Mouse (Mus musculus): Measurements from ENCODE around the gene Rps12-ps3. TPM values are rescaled to one million over a fixed set of nuclear protein-coding genes. Genes with fewer than 3 reads are reported as not detected.
A peak's percentile ranks its signal among the peaks of the same experiment; 100 is the strongest.

Gene Rps12-ps3
- polyA plus RNA-seq, 1 experiment from 2014 or later: 10.3 TPM

DNA sequence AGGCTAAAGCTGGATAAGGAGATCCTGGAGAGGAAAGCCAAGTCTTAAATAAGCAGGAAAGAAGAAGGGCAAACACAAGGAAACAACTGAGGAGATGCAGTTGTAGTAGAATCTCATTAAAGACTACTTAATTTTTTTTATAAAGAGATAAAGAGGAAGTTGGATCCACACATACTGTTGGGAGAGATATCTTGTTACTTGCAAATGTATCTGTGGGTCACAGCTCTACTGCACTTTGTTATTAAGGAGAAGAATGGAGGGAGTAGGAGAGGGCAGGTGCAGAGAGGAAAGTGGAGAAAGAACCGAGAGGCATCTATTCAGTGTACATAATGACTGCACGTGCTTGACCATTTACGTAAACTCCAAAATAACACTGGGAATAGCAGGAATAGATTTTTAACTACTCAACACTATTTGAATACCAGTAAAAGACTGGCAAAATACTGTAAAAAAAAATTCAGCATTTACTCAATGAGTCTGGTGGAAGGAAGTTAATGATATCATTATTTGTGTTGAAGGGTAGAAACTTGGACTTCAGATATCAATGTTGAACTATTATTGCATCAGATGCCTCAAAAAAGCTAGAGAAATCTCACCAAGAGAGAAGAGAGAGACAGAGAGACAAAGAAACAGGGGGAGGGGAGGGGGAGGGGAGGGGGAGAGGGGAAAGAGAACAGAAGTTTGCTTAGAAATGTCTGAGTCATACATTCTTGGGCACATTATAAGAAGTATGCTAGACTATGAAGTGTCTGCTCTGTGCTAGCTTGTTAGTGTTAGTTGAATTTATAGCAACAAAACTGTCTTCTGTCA, 16.0 kb downstream of the Rps12-ps3 start:
- Histone ChIP-seq H3K9ac (no peak overlapping the region), H3K4me2 (no peak overlapping the region), H3K36me3 (peaks cover 7% of the 10 kb centered on the region; the same call in 1 of the 2 replicates), H3K4me1 (peaks cover 12% of the 10 kb centered on the region), H3K9me3 (replicated peaks) (no peaks in the 10 kb centered on the region), H3K4me3 (replicated peaks) (no peak overlapping the region), H3K27me3 (no peaks in the 10 kb centered on the region), H3K27ac (no peak overlapping the region)
- no peak for ATAC-seq (replicated peaks; ENCODE audit: low FRiP score)
- WGBS: 87% methylated on average over 3 of the region's 3 CpGs

DNA sequence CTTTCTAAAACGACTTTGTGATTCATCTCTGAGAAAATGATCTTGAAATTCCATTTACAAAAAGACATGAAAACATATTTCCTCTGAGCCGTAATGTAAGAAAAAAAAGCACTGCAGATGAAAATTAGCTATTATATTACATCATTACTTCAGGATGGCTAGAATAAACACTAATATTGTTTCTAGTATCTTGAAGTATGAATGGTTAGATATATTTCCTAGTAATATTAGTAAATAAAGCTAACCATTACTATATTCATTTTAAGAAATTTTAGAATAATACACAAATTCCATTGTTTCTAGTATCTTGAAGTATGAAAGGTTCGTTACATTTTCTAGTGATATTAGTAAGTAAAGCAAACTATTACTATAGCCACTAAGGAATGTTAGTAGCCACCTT, 17.8 kb downstream of the Rps12-ps3 start:
- no peak overlapping the region for H3K27ac ChIP-seq
- 87% methylated on average over 3 of the region's 3 CpGs for WGBS

GRCm38 (mm10) chr19:59342964-59343363, 20.9 kb downstream of the Rps12-ps3 start:
- Histone ChIP-seq H3K9ac (peak overlapping the region; percentile 90; the same call in 1 of the 2 replicates), H3K4me1 (peaks cover 32% of the 10 kb centered on the region), H3K9me3 (replicated peaks) (no peaks in the 10 kb centered on the region; the same call in 1 of the 2 replicates), H3K27me3 (no peaks in the 10 kb centered on the region), H3K36me3 (no peaks in the 10 kb centered on the region), H3K27ac (no peak overlapping the region), H3K4me2 (peak overlapping the region; percentile 87), H3K4me3 (replicated peaks) (peak overlapping the region; percentile 89)
- no peak for ATAC-seq (replicated peaks; ENCODE audit: low FRiP score)
- 27% methylated on average over 2 of the region's 2 CpGs for WGBS

More for the DNA sequence above, 17.8 kb downstream of the Rps12-ps3 start:
- peaks cover 28% of the 10 kb centered on the region for H3K4me1 ChIP-seq
- ATAC-seq (replicated peaks; ENCODE audit: low FRiP score): no peak
- peaks cover 4% of the 10 kb centered on the region; the same call in 1 of the 2 replicates for H3K36me3 ChIP-seq
- no peak overlapping the region for H3K4me2 ChIP-seq
- no peak overlapping the region for H3K4me3 ChIP-seq (replicated peaks)
- H3K9ac ChIP-seq: no peak overlapping the region
- H3K27me3 ChIP-seq: no peaks in the 10 kb centered on the region
- H3K9me3 ChIP-seq (replicated peaks): no peaks in the 10 kb centered on the region

- Histone ChIP-seq H3K36me3 (no peaks in the 10 kb centered on the region), H3K4me1 (peaks cover 32% of the 10 kb centered on the region), H3K27ac (peak overlapping the region; percentile 94; the same call in 1 of the 2 replicates), H3K4me2 (peak overlapping the region; percentile 87), H3K4me3 (replicated peaks) (peak overlapping the region; percentile 89), H3K9ac (peak overlapping the region; percentile 90), H3K27me3 (no peaks in the 10 kb centered on the region), H3K9me3 (replicated peaks) (no peaks in the 10 kb centered on the region; the same call in 1 of the 2 replicates)
- WGBS: 1% methylated on average over 14 of the region's 14 CpGs
- ATAC-seq (replicated peaks; ENCODE audit: low FRiP score): no peak
These were observed 22.2 kb downstream of the Rps12-ps3 start for GRCm38 (mm10) chr19:59344304-59344711.

GRCm38 (mm10) chr19:59345081-59345657, 23.1 kb downstream of the Rps12-ps3 start:
- Histone ChIP-seq H3K4me2 (peak overlapping the region; percentile 87), H3K36me3 (no peaks in the 10 kb centered on the region), H3K27me3 (no peaks in the 10 kb centered on the region), H3K27ac (peak overlapping the region; percentile 94), H3K9ac (peak overlapping the region; percentile 90), H3K4me3 (replicated peaks) (peak overlapping the region; percentile 89), H3K4me1 (peaks cover 32% of the 10 kb centered on the region), H3K9me3 (replicated peaks) (no peaks in the 10 kb centered on the region; the same call in 1 of the 2 replicates)
- peak; percentile 35; the same call in 1 of the 2 replicates for ATAC-seq (replicated peaks; ENCODE audit: low FRiP score)
- under 1% methylated on average over 67 of the region's 70 CpGs for WGBS

DNA sequence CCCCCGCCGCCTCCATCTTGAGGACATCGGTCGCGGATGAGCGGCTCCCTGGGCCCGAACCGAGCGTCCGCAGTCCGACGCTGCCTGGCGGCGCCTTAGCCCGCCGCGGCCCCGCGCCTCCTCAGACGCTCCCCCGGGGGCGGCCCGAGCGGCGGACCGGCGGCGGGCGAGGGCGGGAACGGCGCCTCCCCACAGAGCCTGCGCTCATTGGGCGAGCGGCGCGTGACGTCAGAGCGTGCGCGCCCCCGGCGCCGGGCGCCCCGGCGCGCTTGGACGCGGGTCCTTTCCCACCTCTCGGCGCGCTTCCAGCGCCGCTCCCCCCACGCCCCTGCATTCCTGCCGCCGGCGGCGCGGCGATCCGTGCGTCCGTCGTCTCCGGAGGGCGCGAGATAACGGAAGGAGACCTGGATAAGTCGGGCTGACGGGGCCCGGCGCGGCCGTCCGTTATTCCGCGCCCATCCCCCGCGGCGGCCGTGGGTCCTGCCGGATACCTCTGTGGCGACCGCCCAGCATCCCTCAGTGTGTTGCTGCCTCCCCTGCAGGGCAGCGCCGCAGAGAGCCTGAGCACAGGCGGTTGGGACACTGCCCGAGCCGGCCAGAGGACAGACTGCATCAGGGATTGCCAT, 23.7 kb downstream of the Rps12-ps3 start, which contains the start of gene Pdzd8:
Pdzd8 (minus strand) TSS at position 123 of the 626 bp plus-strand sequence.
- Histone ChIP-seq H3K36me3 (no peaks in the 10 kb centered on the region), H3K9me3 (replicated peaks) (no peaks in the 10 kb centered on the region; the same call in 1 of the 2 replicates), H3K9ac (peak within 1 kb of the TSS; percentile 90), H3K27ac (peak within 1 kb of the TSS; percentile 94), H3K4me3 (replicated peaks) (peak within 1 kb of the TSS; percentile 89), H3K27me3 (no peaks in the 10 kb centered on the region), H3K4me2 (peak within 1 kb of the TSS; percentile 87), H3K4me1 (peaks cover 32% of the 10 kb centered on the region)
- ATAC-seq (replicated peaks; ENCODE audit: low FRiP score): peak; percentile 95
- WGBS: under 1% methylated on average over 87 of the region's 91 CpGs

DNA sequence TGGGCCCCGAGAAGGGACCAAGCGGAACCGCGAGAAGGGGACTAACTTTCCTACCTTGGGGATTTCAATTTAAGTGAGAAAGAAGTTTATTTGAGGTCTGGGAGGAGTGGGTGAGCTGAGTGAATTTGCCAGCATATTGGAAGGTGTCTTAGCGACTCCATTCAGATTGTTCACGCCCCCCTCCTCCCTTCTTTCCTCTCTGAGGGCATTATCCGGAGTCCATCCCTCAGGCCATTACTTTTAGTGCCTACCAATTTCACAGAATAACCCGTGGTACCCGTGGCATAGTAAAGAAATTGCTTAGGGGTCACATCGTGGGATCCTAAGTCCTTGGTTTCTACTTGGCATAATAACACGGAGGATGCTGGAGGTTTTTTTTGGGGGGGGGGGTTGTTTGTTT, 24.2 kb downstream of the Rps12-ps3 start:
- H3K9ac ChIP-seq: peak overlapping the region; percentile 90
- peak overlapping the region; percentile 87 for H3K4me2 ChIP-seq
- H3K27ac ChIP-seq: peak overlapping the region; percentile 94
- no peaks in the 10 kb centered on the region for H3K27me3 ChIP-seq
- no peaks in the 10 kb centered on the region for H3K36me3 ChIP-seq
- no peak for ATAC-seq (replicated peaks; ENCODE audit: low FRiP score)
- H3K4me3 ChIP-seq (replicated peaks): peak overlapping the region; percentile 89
- peaks cover 28% of the 10 kb centered on the region for H3K4me1 ChIP-seq
- H3K9me3 ChIP-seq (replicated peaks): no peaks in the 10 kb centered on the region; the same call in 1 of the 2 replicates
- WGBS: 2% methylated on average over 11 of the region's 11 CpGs

DNA sequence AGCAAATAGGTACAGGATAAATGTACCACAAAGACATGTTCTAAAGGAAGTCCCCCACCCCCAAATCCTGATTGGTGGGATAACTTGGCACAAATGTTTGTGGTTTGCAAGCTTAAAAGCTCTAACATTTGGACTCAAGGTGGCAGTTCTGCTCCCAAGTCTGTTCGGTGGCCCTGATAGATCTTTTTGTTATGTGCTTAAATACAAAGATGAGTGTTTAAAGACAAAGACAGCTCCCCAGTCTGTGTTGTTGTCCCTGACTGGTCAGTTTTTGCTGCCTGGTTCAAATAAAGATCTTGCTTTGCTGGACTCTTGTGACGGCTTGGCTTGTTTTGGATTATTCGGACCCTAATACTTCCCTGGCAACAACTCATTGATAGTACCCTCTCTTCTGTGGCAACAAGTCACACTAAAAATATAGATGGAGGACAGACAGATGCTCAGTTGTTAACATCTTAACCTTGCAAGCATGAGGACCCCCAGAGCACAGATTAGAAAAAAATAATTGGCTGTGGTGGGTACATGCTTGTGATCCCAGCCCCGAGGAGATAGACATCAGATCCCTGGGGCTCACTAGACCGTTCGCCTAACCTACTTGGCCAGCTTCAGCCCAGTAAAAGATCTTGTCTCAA, 27.4 kb downstream of the Rps12-ps3 start:
- no peak for ATAC-seq (replicated peaks; ENCODE audit: low FRiP score)
- H3K27me3 ChIP-seq: no peaks in the 10 kb centered on the region
- no peak overlapping the region for H3K4me2 ChIP-seq
- H3K36me3 ChIP-seq: no peaks in the 10 kb centered on the region
- H3K4me1 ChIP-seq: peaks cover 8% of the 10 kb centered on the region
- H3K9me3 ChIP-seq (replicated peaks): no peaks in the 10 kb centered on the region; the same call in 1 of the 2 replicates
- no peak overlapping the region for H3K9ac ChIP-seq
- no peak overlapping the region for H3K27ac ChIP-seq
- WGBS: 83% methylated on average over 6 of the region's 6 CpGs
- H3K4me3 ChIP-seq (replicated peaks): no peak overlapping the region

GRCm38 (mm10) chr19:59350273-59350903, 28.3 kb downstream of the Rps12-ps3 start:
- H3K4me3 ChIP-seq (replicated peaks): no peak overlapping the region
- H3K9ac ChIP-seq: no peak overlapping the region
- ATAC-seq (replicated peaks; ENCODE audit: low FRiP score): no peak
- H3K36me3 ChIP-seq: no peaks in the 10 kb centered on the region
- H3K4me2 ChIP-seq: no peak overlapping the region
- 84% methylated on average over 7 of the region's 7 CpGs for WGBS
- peaks cover 4% of the 10 kb centered on the region; the same call in 1 of the 2 replicates for H3K4me1 ChIP-seq
- no peaks in the 10 kb centered on the region for H3K27me3 ChIP-seq
- H3K27ac ChIP-seq: no peak overlapping the region
- no peaks in the 10 kb centered on the region; the same call in 1 of the 2 replicates for H3K9me3 ChIP-seq (replicated peaks)

DNA sequence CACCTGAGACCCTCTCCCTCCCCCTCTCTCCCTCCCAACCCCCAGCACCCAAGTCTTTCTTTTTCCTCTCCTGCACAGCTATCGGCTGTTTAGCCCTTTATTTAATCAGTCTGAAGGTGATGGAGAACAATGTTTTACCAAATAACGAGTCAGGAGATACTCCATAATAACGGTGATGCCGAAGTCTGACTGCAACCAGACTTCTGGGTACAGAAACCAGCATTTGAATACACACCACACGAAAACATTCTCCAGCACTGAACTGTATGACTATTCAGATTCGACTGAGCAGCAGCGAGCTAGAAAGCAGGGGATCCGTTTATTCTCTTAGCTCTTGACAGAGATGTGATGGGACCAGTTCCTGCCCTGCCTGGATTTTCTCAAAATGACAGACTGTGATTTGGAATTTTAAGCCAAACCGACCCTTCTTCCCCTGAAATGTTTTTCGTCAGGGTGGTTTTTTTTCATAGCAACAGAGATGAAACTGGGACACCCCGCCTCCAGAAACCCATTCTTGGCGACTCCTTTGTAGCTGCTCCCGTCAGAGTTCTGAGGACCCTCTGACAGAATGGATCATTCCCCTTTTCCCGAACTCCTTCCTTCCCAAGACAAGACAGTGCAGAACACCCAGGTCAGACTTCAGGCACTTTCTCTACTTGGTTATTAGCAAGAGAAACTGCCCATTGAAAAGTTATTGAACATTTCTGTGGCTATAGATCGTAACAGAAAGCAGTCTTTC, 29.2 kb downstream of the Rps12-ps3 start:
- no peaks in the 10 kb centered on the region; the same call in 1 of the 2 replicates for H3K9me3 ChIP-seq (replicated peaks)
- WGBS: 69% methylated on average over 15 of the region's 15 CpGs
- H3K27ac ChIP-seq: no peak overlapping the region
- H3K4me2 ChIP-seq: no peak overlapping the region
- no peak for ATAC-seq (replicated peaks; ENCODE audit: low FRiP score)
- no peak overlapping the region for H3K9ac ChIP-seq
- peaks cover 3% of the 10 kb centered on the region; the same call in 1 of the 2 replicates for H3K4me1 ChIP-seq
- no peaks in the 10 kb centered on the region for H3K36me3 ChIP-seq
- no peaks in the 10 kb centered on the region for H3K27me3 ChIP-seq
- no peak overlapping the region for H3K4me3 ChIP-seq (replicated peaks)

All from kidney, embryonic 15.5 days (tissue).